ENCODE assay signal across 34 mouse cellular contexts in genomic region chr9:60582553-60582952, GRCm38 (mm10).
"Had no signal": no experiment of that assay in that cellular context is flagged by ENCODE, and none has a peak within 500 bp of the region (broad histone marks: within the 10 kb centered on the region; RNA-seq: fewer than 3 reads in every experiment).

No protein-coding gene starts in this region.

- ATAC-seq: hindbrain, embryonic 16.5 days; hindbrain, postnatal 0 days; inflammation-experienced regulatory T-cells, adult 6 months; intestine, embryonic 15.5 days; intestine, embryonic 16.5 days; intestine, postnatal 0 days had no signal

- H3K4me1 ChIP-seq: heart, embryonic 12.5 days; heart, embryonic 13.5 days; hindbrain, embryonic 10.5 days; hindbrain, embryonic 12.5 days; hindbrain, embryonic 13.5 days; hindbrain, embryonic 15.5 days; intestine, embryonic 15.5 days; kidney, embryonic 15.5 days had no signal

- H3K27ac ChIP-seq: heart, embryonic 13.5 days; heart, embryonic 15.5 days; hindbrain, embryonic 10.5 days; hindbrain, embryonic 12.5 days; hindbrain, embryonic 13.5 days; hindbrain, embryonic 14.5 days; hindbrain, embryonic 15.5 days; hindbrain, postnatal 0 days; intestine, embryonic 15.5 days; kidney, embryonic 15.5 days; kidney, postnatal 0 days; layer of hippocampus, adult 2 months; left cerebral cortex, adult 2 months had no signal

- H3K27me3 ChIP-seq: heart, embryonic 12.5 days; heart, embryonic 13.5 days; heart, embryonic 15.5 days; hindbrain, embryonic 12.5 days; hindbrain, embryonic 13.5 days; hindbrain, embryonic 15.5 days; intestine, embryonic 15.5 days; kidney, embryonic 15.5 days had no signal

- H3K36me3 ChIP-seq: heart, embryonic 15.5 days; intestine, embryonic 15.5 days had no signal

- H3K4me2 ChIP-seq: heart, embryonic 11.5 days; heart, embryonic 12.5 days; heart, embryonic 13.5 days; heart, embryonic 15.5 days; hindbrain, embryonic 12.5 days; hindbrain, embryonic 13.5 days; hindbrain, embryonic 14.5 days; hindbrain, embryonic 15.5 days; intestine, embryonic 15.5 days; kidney, embryonic 15.5 days had no signal

- H3K4me3 ChIP-seq: heart, embryonic 12.5 days; heart, embryonic 13.5 days; heart, embryonic 15.5 days; hindbrain, embryonic 10.5 days; hindbrain, embryonic 12.5 days; hindbrain, embryonic 13.5 days; hindbrain, embryonic 15.5 days; intestine, embryonic 15.5 days; kidney, embryonic 15.5 days; layer of hippocampus, adult 2 months; left cerebral cortex, adult 2 months had no signal

- H3K9ac ChIP-seq: heart, embryonic 12.5 days; heart, embryonic 13.5 days; heart, embryonic 15.5 days; hindbrain, embryonic 12.5 days; hindbrain, embryonic 13.5 days; hindbrain, embryonic 14.5 days; hindbrain, embryonic 15.5 days; intestine, embryonic 15.5 days; kidney, embryonic 15.5 days had no signal

- H3K9me3 ChIP-seq: heart, embryonic 12.5 days; heart, embryonic 13.5 days; heart, embryonic 15.5 days; hindbrain, embryonic 10.5 days; hindbrain, embryonic 12.5 days; hindbrain, embryonic 13.5 days; hindbrain, embryonic 15.5 days; intestine, embryonic 15.5 days; kidney, embryonic 15.5 days had no signal

- DNase-seq: heart, postnatal 10 days; heart, postnatal 14 days; heart, postnatal 36 days; heart, postnatal 4 days; kidney, adult 11 months; kidney, adult 2 months; kidney, adult 8-10 months; kidney, adult 9 months; kidney, postnatal 10 days; kidney, postnatal 14 days; kidney, postnatal 25 days; kidney, postnatal 36 days; kidney, postnatal 4 days; layer of hippocampus, adult 9-11 months; layer of hippocampus, postnatal 36 days had no signal
